Mouse (Mus musculus): ENCODE results near the gene Arl15.

DNA sequence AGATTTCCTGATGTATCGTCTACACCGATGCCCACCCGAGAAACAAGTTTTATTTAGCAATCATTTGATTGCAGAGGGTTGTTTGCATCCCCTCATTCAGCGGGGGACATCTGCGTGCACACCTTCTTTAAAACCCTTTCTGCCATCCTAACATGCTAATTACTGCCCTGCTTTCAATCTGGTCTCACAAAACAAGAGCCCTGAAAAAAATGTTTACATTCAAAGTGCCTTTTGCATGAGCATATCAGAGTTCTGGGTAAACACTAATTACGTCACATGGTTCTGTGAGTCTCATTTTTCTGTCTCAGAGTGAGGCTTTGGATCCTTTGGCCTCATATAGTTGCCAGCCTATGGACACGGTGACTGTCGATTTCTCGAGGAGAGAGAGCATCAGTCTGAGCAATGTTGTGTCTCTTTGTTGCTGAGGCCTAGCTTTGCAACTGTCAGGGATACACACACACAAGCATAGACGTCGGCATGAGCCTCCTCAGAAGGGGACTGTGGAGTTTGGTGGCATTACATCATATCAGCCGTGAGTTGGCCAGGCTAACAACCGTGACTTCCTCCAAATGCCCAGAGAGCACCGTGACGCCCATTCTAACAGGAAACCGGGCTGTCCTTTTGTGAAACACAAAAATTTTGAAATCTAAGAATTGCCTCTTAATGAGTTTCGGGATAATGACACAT is 283.4 kb downstream of the Arl15 start:
- TF ChIP-seq CTCF (IDR thresholded peaks at IDR 0.05; ENCODE audit: extremely low read depth, insufficient read depth, insufficient read length, insufficient replicate concordance): no peak
- TF ChIP-seq POLR2A (IDR thresholded peaks at IDR 0.05; ENCODE audit: low read depth, low read length): no peak
